Mouse (Mus musculus): ENCODE measurements around the gene Fbp1. TPM values are rescaled to one million over a fixed set of nuclear protein-coding genes. Genes with fewer than 3 reads are reported as not detected.

Gene Fbp1
- polyA plus RNA-seq, 1 experiment: 0.43 TPM

- no peaks in the 10 kb centered on the region for H3K36me3 ChIP-seq (ENCODE audit: control insufficient read depth, insufficient read depth, low read length)
- TF ChIP-seq POLR2A (IDR thresholded peaks at IDR 0.05; ENCODE audit: low read depth, low read length) (no peak), CTCF (IDR thresholded peaks at IDR 0.05; ENCODE audit: extremely low read depth, insufficient read depth, insufficient read length, insufficient replicate concordance) (no peak)
- WGBS: 84% methylated on average over 3 of the region's 3 CpGs
- H3K4me1 ChIP-seq (ENCODE audit: control insufficient read depth, insufficient read depth, insufficient read length): no peaks in the 10 kb centered on the region
- H3K27me3 ChIP-seq (ENCODE audit: control insufficient read depth, insufficient read depth, low read length): no peaks in the 10 kb centered on the region
- H3K4me3 ChIP-seq (ENCODE audit: extremely low read depth, insufficient read depth, insufficient read length): no peak overlapping the region
- H3K27ac ChIP-seq (ENCODE audit: insufficient read depth, low read length): no peak overlapping the region
- DNase-seq (ENCODE audit: low read depth in 1 of 2, low spot score in 2 of 2): no peak
Measured at GRCm38 (mm10) chr13:62922645-62923044, 34.6 kb upstream of the Fbp1 start.

- Histone ChIP-seq H3K27me3 (ENCODE audit: control insufficient read depth, insufficient read depth, low read length) (no peaks in the 10 kb centered on the region; the same call in 1 of the 2 replicates), H3K36me3 (ENCODE audit: control insufficient read depth, insufficient read depth, low read length) (no peaks in the 10 kb centered on the region), H3K4me3 (ENCODE audit: extremely low read depth, insufficient read depth, insufficient read length) (no peak overlapping the region), H3K27ac (ENCODE audit: insufficient read depth, low read length) (no peak overlapping the region), H3K4me1 (ENCODE audit: control insufficient read depth, insufficient read depth, insufficient read length) (no peaks in the 10 kb centered on the region)
- DNase-seq (ENCODE audit: low read depth in 1 of 2, low spot score in 2 of 2): peak; percentile 22 to 60
- 44% methylated on average over 11 of the region's 11 CpGs for WGBS
- TF ChIP-seq POLR2A (IDR thresholded peaks at IDR 0.05; ENCODE audit: low read depth, low read length) (no peak), CTCF (IDR thresholded peaks at IDR 0.05; ENCODE audit: extremely low read depth, insufficient read depth, insufficient read length, insufficient replicate concordance) (peak; percentile 62; the same call in 1 of the 2 replicates)
Measured at GRCm38 (mm10) chr13:62919647-62920341, 31.7 kb upstream of the Fbp1 start.

DNA sequence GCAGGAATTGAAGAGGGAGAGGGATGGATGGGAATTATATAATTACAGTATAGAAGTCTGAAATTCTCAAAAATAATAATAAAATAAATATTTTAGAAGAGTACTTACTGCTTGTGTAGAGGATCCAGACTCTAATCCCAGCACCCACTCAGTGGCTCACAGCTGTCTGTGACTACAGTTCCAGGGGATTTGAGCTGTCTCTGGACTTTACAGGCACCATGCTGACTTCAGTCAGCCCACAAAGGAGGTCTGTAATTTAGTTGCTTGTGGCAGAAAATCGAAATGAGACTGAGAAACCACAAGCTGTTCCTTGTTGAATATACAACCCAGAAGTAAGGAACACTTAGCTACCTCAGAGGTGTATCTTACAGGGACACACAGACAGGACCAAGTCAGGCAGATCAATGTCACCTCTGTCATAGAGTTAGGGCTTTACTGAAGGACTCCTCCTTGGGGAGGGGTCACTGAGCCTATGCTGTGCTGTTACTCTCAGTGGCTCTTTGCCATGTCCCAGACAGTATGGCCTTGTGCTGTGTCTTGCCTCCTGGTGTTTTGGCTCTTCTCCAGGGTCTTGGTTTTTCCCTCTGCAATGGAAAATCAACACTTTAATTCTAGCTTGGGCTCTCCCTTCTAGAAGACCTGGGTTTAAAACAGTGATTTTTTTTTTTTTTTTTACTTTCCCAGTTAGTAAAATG, 29.5 kb upstream of the Fbp1 start:
- no peak overlapping the region for H3K27ac ChIP-seq (ENCODE audit: insufficient read depth, low read length)
- no peaks in the 10 kb centered on the region for H3K36me3 ChIP-seq (ENCODE audit: control insufficient read depth, insufficient read depth, low read length)
- no peaks in the 10 kb centered on the region; the same call in 1 of the 2 replicates for H3K27me3 ChIP-seq (ENCODE audit: control insufficient read depth, insufficient read depth, low read length)
- 19% methylated on average over 1 of the region's 1 CpGs for WGBS
- TF ChIP-seq POLR2A (IDR thresholded peaks at IDR 0.05; ENCODE audit: low read depth, low read length): no peak
- no peak for TF ChIP-seq CTCF (IDR thresholded peaks at IDR 0.05; ENCODE audit: extremely low read depth, insufficient read depth, insufficient read length, insufficient replicate concordance)
- no peak overlapping the region for H3K4me3 ChIP-seq (ENCODE audit: extremely low read depth, insufficient read depth, insufficient read length)
- H3K4me1 ChIP-seq (ENCODE audit: control insufficient read depth, insufficient read depth, insufficient read length): no peaks in the 10 kb centered on the region
- no peak for DNase-seq (ENCODE audit: low read depth in 1 of 2, low spot score in 2 of 2)

GRCm38 (mm10) chr13:62916675-62917074, 28.6 kb upstream of the Fbp1 start:
- WGBS: 48% methylated on average over 4 of the region's 4 CpGs
- no peaks in the 10 kb centered on the region for H3K4me1 ChIP-seq (ENCODE audit: control insufficient read depth, insufficient read depth, insufficient read length)
- H3K4me3 ChIP-seq (ENCODE audit: extremely low read depth, insufficient read depth, insufficient read length): no peak overlapping the region
- H3K27me3 ChIP-seq (ENCODE audit: control insufficient read depth, insufficient read depth, low read length): no peaks in the 10 kb centered on the region; the same call in 1 of the 2 replicates
- TF ChIP-seq CTCF (IDR thresholded peaks at IDR 0.05; ENCODE audit: extremely low read depth, insufficient read depth, insufficient read length, insufficient replicate concordance) (no peak), POLR2A (IDR thresholded peaks at IDR 0.05; ENCODE audit: low read depth, low read length) (no peak)
- no peak for DNase-seq (ENCODE audit: low read depth in 1 of 2, low spot score in 2 of 2)
- no peaks in the 10 kb centered on the region for H3K36me3 ChIP-seq (ENCODE audit: control insufficient read depth, insufficient read depth, low read length)
- H3K27ac ChIP-seq (ENCODE audit: insufficient read depth, low read length): no peak overlapping the region

GRCm38 (mm10) chr13:62911575-62911974, 23.5 kb upstream of the Fbp1 start:
- 90% methylated on average over 5 of the region's 5 CpGs for WGBS
- no peak overlapping the region for H3K4me3 ChIP-seq (ENCODE audit: extremely low read depth, insufficient read depth, insufficient read length)
- DNase-seq (ENCODE audit: low read depth in 1 of 2, low spot score in 2 of 2): no peak
- no peaks in the 10 kb centered on the region for H3K4me1 ChIP-seq (ENCODE audit: control insufficient read depth, insufficient read depth, insufficient read length)
- H3K27me3 ChIP-seq (ENCODE audit: control insufficient read depth, insufficient read depth, low read length): no peaks in the 10 kb centered on the region; the same call in 1 of the 2 replicates
- no peak overlapping the region for H3K27ac ChIP-seq (ENCODE audit: insufficient read depth, low read length)
- no peak for TF ChIP-seq POLR2A (IDR thresholded peaks at IDR 0.05; ENCODE audit: low read depth, low read length)
- no peak for TF ChIP-seq CTCF (IDR thresholded peaks at IDR 0.05; ENCODE audit: extremely low read depth, insufficient read depth, insufficient read length, insufficient replicate concordance)
- H3K36me3 ChIP-seq (ENCODE audit: control insufficient read depth, insufficient read depth, low read length): no peaks in the 10 kb centered on the region

- Histone ChIP-seq H3K36me3 (ENCODE audit: control insufficient read depth, insufficient read depth, low read length) (no peaks in the 10 kb centered on the region), H3K4me3 (ENCODE audit: extremely low read depth, insufficient read depth, insufficient read length) (no peak overlapping the region), H3K27ac (ENCODE audit: insufficient read depth, low read length) (no peak overlapping the region), H3K4me1 (ENCODE audit: control insufficient read depth, insufficient read depth, insufficient read length) (no peaks in the 10 kb centered on the region), H3K27me3 (ENCODE audit: control insufficient read depth, insufficient read depth, low read length) (no peaks in the 10 kb centered on the region; the same call in 1 of the 2 replicates)
- no peak for TF ChIP-seq POLR2A (IDR thresholded peaks at IDR 0.05; ENCODE audit: low read depth, low read length)
- no peak for TF ChIP-seq CTCF (IDR thresholded peaks at IDR 0.05; ENCODE audit: extremely low read depth, insufficient read depth, insufficient read length, insufficient replicate concordance)
- 93% methylated on average over 4 of the region's 4 CpGs for WGBS
- DNase-seq (ENCODE audit: low read depth in 1 of 2, low spot score in 2 of 2): no peak
Measured at GRCm38 (mm10) chr13:62910206-62910605, 22.1 kb upstream of the Fbp1 start.

- Histone ChIP-seq H3K27ac (ENCODE audit: insufficient read depth, low read length) (no peak overlapping the region), H3K27me3 (ENCODE audit: control insufficient read depth, insufficient read depth, low read length) (no peaks in the 10 kb centered on the region), H3K4me1 (ENCODE audit: control insufficient read depth, insufficient read depth, insufficient read length) (no peaks in the 10 kb centered on the region), H3K36me3 (ENCODE audit: control insufficient read depth, insufficient read depth, low read length) (no peaks in the 10 kb centered on the region), H3K4me3 (ENCODE audit: extremely low read depth, insufficient read depth, insufficient read length) (no peak overlapping the region)
- TF ChIP-seq POLR2A (IDR thresholded peaks at IDR 0.05; ENCODE audit: low read depth, low read length): no peak
- no peak for TF ChIP-seq CTCF (IDR thresholded peaks at IDR 0.05; ENCODE audit: extremely low read depth, insufficient read depth, insufficient read length, insufficient replicate concordance)
- 76% methylated on average over 5 of the region's 5 CpGs for WGBS
- no peak for DNase-seq (ENCODE audit: low read depth in 1 of 2, low spot score in 2 of 2)
Measured at GRCm38 (mm10) chr13:62909776-62910175, 21.7 kb upstream of the Fbp1 start.
